Mouse (Mus musculus): ENCODE data around the gene Phb. TPM values are rescaled to one million over a fixed set of nuclear protein-coding genes. Genes with fewer than 3 reads are reported as not detected.
A peak's percentile ranks its signal among the peaks of the same experiment; 100 is the strongest.

Phb gene
- polyA plus RNA-seq, 1 experiment from 2014 or later, result 205 TPM

DNA sequence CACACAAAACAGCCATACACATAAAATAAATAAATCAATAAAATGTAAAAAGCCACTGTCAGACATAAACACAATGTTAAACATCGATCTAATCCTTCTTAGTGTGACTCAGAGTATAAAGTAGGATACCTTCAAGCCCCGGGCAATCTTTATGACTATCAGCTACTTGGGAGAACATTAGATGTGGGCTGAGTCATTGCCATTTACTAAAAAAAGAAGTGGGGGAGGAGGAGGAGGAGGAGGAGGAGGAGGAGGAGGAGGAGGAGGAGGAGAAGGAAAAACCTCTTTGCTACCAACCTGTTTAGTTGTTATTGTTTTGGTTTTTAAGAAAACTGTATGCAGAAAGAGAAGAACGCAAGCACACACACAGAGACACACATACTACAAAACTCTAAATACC is 22.8 kb downstream of the Phb start:
- H3K4me2 ChIP-seq, result no peak overlapping the region
- no peaks in the 10 kb centered on the region for H3K9me3 ChIP-seq (replicated peaks)
- H3K36me3 ChIP-seq, result no peaks in the 10 kb centered on the region
- H3K4me3 ChIP-seq (replicated peaks), result no peak overlapping the region
- 88% methylated on average over 3 of the region's 3 CpGs for WGBS
- H3K9ac ChIP-seq (replicated peaks), result no peak overlapping the region
- no peak overlapping the region for H3K27ac ChIP-seq (replicated peaks)
- no peaks in the 10 kb centered on the region for H3K27me3 ChIP-seq (replicated peaks)
- no peaks in the 10 kb centered on the region for H3K4me1 ChIP-seq
- no peak for ATAC-seq (ENCODE audit: low FRiP score)

- Histone ChIP-seq H3K9ac (replicated peaks) (no peak overlapping the region), H3K27ac (replicated peaks) (no peak overlapping the region), H3K9me3 (replicated peaks) (no peaks in the 10 kb centered on the region), H3K36me3 (no peaks in the 10 kb centered on the region), H3K4me1 (no peaks in the 10 kb centered on the region), H3K27me3 (replicated peaks) (no peaks in the 10 kb centered on the region), H3K4me3 (replicated peaks) (no peak overlapping the region), H3K4me2 (no peak overlapping the region)
- WGBS, result 76% methylated on average over 5 of the region's 5 CpGs
- no peak for ATAC-seq (ENCODE audit: low FRiP score)
Measured at GRCm38 (mm10) chr11:95698541-95698940, 31.8 kb downstream of the Phb start.

DNA sequence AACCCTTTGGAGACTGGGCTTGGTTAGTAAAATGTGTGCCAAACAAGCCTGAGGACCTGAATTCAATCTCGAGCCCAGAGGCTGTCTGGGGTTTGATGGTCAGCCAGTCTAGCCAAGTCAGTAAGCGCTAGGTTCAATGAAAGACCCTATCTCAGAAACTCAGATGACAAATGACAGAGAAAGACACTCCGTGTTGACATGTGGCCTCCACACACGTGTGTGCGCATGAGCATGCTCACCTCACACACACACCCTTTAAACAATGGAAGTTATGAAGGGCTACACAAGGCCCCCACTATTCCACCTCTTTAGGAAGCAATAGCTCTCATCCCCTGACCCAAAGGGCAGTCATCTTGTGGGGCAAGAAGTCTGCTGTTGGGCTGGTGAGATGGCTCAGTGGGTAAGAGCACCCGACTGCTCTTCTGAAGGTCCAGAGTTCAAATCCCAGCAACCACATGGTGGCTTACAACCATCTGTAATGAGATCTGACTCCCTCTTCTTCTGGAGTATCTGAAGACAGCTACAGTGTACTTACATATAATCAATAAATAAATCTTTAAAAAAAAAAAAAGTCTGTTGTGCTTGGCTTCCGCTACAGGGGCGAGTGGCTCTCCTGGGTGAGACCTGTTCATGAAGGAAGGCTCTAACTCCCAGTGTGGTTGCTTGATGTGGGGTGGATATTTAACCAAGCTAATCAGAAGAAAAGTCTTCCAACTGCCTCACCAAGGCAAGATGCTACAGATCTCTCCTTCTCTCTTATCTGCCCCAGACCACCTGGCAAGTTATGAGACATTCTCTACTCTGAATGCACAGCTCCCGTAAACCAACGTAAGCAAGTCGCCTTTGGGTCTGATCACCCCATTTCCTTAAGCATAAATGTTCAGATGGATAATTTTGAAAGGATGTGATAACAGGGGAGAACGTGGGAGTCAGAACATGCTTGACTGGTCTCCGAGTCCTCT is 34.3 kb downstream of the Phb start:
- Histone ChIP-seq H3K27me3 (replicated peaks) (no peaks in the 10 kb centered on the region), H3K4me3 (replicated peaks) (no peak overlapping the region), H3K36me3 (no peaks in the 10 kb centered on the region), H3K4me2 (no peak overlapping the region), H3K9ac (replicated peaks) (no peak overlapping the region), H3K9me3 (replicated peaks) (no peaks in the 10 kb centered on the region), H3K27ac (replicated peaks) (no peak overlapping the region), H3K4me1 (no peaks in the 10 kb centered on the region)
- WGBS, result 94% methylated on average over 13 of the region's 13 CpGs
- ATAC-seq (ENCODE audit: low FRiP score), result no peak

DNA sequence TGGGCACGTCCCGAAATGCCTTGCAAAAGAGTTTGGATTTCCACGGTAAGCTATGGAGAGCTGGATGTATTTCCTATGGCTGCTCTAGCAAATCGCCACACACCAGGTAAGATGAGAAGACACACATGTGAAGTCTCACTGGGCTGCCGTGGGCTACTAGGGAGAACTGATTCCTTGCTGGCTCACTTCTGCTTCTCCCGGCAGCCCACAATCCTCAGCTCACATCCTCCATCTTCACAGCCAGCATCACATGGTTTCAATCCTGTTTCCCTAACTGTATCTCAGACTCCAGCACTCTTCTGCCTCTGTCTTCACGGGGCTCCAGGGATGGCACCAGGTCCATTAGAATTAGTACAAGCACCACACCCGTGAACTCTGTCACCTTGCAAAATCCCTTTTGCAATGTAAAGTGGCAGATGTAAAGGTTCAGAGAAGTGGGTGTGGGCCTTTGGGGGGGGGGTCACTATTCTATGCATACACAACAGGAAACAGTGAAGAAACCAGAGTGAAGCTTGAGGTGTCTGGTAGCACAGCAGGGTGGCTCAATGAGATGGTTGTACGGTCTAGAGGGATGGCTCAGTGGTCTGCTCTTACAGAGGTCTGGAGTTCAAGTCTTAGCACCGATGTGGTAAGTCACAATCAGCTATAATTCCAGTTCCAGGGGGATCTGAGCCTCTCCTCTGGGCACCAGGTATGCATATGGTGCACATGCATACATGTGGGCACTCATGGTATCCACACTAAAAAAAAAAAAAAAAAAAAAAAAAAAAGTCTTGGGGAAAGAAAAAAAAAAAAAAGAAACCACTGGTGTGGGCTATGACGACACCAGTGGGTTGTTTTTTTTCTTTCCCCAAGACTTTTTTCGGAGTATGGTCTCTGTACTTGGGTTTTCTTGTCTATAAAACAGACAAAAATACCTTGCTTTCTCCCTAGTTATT is 37.5 kb downstream of the Phb start:
- no peak overlapping the region for H3K27ac ChIP-seq (replicated peaks)
- WGBS, result 92% methylated on average over 12 of the region's 12 CpGs
- ATAC-seq (ENCODE audit: low FRiP score), result no peak
- H3K4me1 ChIP-seq, result no peaks in the 10 kb centered on the region
- no peak overlapping the region for H3K9ac ChIP-seq (replicated peaks)
- no peak overlapping the region for H3K4me2 ChIP-seq
- no peaks in the 10 kb centered on the region for H3K27me3 ChIP-seq (replicated peaks)
- no peaks in the 10 kb centered on the region for H3K9me3 ChIP-seq (replicated peaks)
- no peak overlapping the region for H3K4me3 ChIP-seq (replicated peaks)
- no peaks in the 10 kb centered on the region for H3K36me3 ChIP-seq

DNA sequence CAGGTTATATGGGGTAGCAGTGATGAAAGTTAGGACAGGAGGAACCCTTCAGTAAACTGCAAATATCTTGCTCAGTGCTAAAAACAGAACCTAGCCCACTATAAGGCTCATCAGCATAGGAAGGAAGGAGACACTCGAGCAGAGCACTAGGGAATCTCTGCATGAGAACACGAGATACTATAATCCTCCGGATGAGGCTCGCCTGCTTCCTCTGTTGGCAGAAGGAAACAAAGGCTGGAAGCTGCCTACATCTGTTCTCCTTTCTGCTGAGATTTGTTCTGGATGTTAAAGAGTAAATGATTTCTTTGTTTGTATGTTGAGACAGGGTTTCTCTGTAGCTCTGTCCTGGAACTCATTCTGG is 38.2 kb downstream of the Phb start:
- H3K27ac ChIP-seq (replicated peaks), result no peak overlapping the region
- H3K9ac ChIP-seq (replicated peaks), result no peak overlapping the region
- no peak overlapping the region for H3K4me3 ChIP-seq (replicated peaks)
- no peaks in the 10 kb centered on the region for H3K9me3 ChIP-seq (replicated peaks)
- H3K4me1 ChIP-seq, result no peaks in the 10 kb centered on the region
- no peaks in the 10 kb centered on the region for H3K27me3 ChIP-seq (replicated peaks)
- no peak for ATAC-seq (ENCODE audit: low FRiP score)
- H3K4me2 ChIP-seq, result no peak overlapping the region
- 56% methylated on average over 4 of the region's 4 CpGs for WGBS
- no peaks in the 10 kb centered on the region for H3K36me3 ChIP-seq

DNA sequence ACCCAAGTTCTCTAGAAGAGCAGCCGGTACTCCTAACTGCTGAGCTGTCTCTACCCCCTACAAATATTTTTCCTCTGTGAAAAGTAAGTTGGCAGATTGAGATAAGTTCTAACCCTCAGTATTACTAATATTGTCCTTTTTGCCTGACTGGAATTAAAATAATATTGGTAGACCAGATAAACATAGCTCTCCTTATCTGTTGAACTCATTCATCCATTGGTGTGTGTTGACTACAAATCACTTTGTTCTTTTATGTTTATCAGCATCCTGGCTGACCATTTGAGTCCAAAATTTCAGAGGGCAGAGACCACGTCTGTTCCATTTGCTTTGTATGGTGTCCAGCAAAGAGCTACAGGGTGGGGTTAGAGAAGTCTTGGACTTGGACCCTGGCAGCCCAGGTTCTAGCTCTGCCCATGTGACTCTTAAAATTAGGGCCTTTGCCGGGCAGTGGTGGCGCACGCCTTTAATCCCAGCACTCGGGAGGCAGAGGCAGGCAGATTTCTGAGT is 42.8 kb downstream of the Phb start:
- Histone ChIP-seq H3K9me3 (replicated peaks) (no peaks in the 10 kb centered on the region), H3K27ac (replicated peaks) (no peak overlapping the region), H3K4me3 (replicated peaks) (no peak overlapping the region), H3K27me3 (replicated peaks) (no peaks in the 10 kb centered on the region), H3K4me1 (peaks cover 14% of the 10 kb centered on the region), H3K36me3 (no peaks in the 10 kb centered on the region), H3K9ac (replicated peaks) (no peak overlapping the region), H3K4me2 (no peak overlapping the region)
- 92% methylated on average over 6 of the region's 6 CpGs for WGBS
- ATAC-seq (ENCODE audit: low FRiP score), result no peak

- no peaks in the 10 kb centered on the region for H3K9me3 ChIP-seq (replicated peaks)
- no peak overlapping the region for H3K4me3 ChIP-seq (replicated peaks)
- WGBS, result 81% methylated on average over 7 of the region's 7 CpGs
- ATAC-seq (ENCODE audit: low FRiP score), result no peak
- no peak overlapping the region for H3K4me2 ChIP-seq
- no peaks in the 10 kb centered on the region for H3K36me3 ChIP-seq
- peaks cover 23% of the 10 kb centered on the region for H3K4me1 ChIP-seq
- H3K9ac ChIP-seq (replicated peaks), result no peak overlapping the region
- no peak overlapping the region for H3K27ac ChIP-seq (replicated peaks)
- H3K27me3 ChIP-seq (replicated peaks), result no peaks in the 10 kb centered on the region
Measured at GRCm38 (mm10) chr11:95710478-95710877, 43.7 kb downstream of the Phb start.

- H3K9me3 ChIP-seq (replicated peaks), result no peaks in the 10 kb centered on the region
- peak; percentile 9; the same call in 1 of the 2 replicates for ATAC-seq (ENCODE audit: low FRiP score)
- H3K36me3 ChIP-seq, result no peaks in the 10 kb centered on the region
- H3K4me3 ChIP-seq (replicated peaks), result peak overlapping the region; percentile 93
- 34% methylated on average over 12 of the region's 12 CpGs for WGBS
- peak overlapping the region; percentile 85 for H3K4me2 ChIP-seq
- H3K27me3 ChIP-seq (replicated peaks), result no peaks in the 10 kb centered on the region
- peak overlapping the region; percentile 97 for H3K27ac ChIP-seq (replicated peaks)
- no peak overlapping the region for H3K9ac ChIP-seq (replicated peaks)
- H3K4me1 ChIP-seq, result peaks cover 35% of the 10 kb centered on the region
Measured at GRCm38 (mm10) chr11:95712085-95712562, 45.4 kb downstream of the Phb start.

GRCm38 (mm10) chr11:95712563-95713224 is 45.9 kb downstream of the Phb start, which contains the start of gene Zfp652:
Gene Zfp652 (plus strand): TSS chr11:95712673.
- Histone ChIP-seq H3K9ac (replicated peaks) (peak within 1 kb of the TSS; percentile 95), H3K27ac (replicated peaks) (peak within 1 kb of the TSS; percentile 97), H3K4me2 (peak within 1 kb of the TSS; percentile 85), H3K4me1 (peaks cover 39% of the 10 kb centered on the region), H3K36me3 (no peaks in the 10 kb centered on the region), H3K9me3 (replicated peaks) (no peaks in the 10 kb centered on the region), H3K27me3 (replicated peaks) (no peaks in the 10 kb centered on the region), H3K4me3 (replicated peaks) (peak within 1 kb of the TSS; percentile 93)
- peak; percentile 93 for ATAC-seq (ENCODE audit: low FRiP score)
- WGBS, result 0% methylated on average over 28 of the region's 103 CpGs

- H3K27ac ChIP-seq (replicated peaks), result peak overlapping the region; percentile 97
- ATAC-seq (ENCODE audit: low FRiP score), result peak; percentile 66
- under 1% methylated on average over 35 of the region's 49 CpGs for WGBS
- H3K9me3 ChIP-seq (replicated peaks), result no peaks in the 10 kb centered on the region
- peak overlapping the region; percentile 85 for H3K4me2 ChIP-seq
- H3K4me1 ChIP-seq, result peaks cover 39% of the 10 kb centered on the region
- H3K36me3 ChIP-seq, result no peaks in the 10 kb centered on the region
- H3K27me3 ChIP-seq (replicated peaks), result no peaks in the 10 kb centered on the region
- H3K4me3 ChIP-seq (replicated peaks), result peak overlapping the region; percentile 93
- peak overlapping the region; percentile 95 for H3K9ac ChIP-seq (replicated peaks)
Measured at GRCm38 (mm10) chr11:95713225-95713810, 46.6 kb downstream of the Phb start.

Data from neural tube, embryonic 15.5 days (tissue).